Mouse (Mus musculus) neural tube, embryonic 11.5 days (tissue): ENCODE measurements around the gene Rhog. TPM values are rescaled to one million over a fixed set of nuclear protein-coding genes. Genes with fewer than 3 reads are reported as not detected.

ENCODE experiments used
- ATAC-seq: fragments of 200-750 bp; cut with Nextera tagmentation; 2 replicates; pipeline ENCODE4 v1.8.0; 2017; ENCODE audit warnings: moderate number of reproducible peaks, mild to moderate bottlenecking, moderate TSS enrichment, moderate library complexity; ENCODE audit not compliant: insufficient read depth, low FRiP score, low TSS enrichment
- DNase-seq: peaks from one replicate; pipeline ENCODE4 v3.0.0-alpha.2; 2015; ENCODE audit warnings: low spot score
- H3K27ac ChIP-seq: fragments of 300-500 bp; sonication (generic); 2 replicates; pipeline ENCODE4 v1.5.1; 2014; ENCODE audit warnings: low read depth, mild to moderate bottlenecking, low read length
- H3K27me3 ChIP-seq: fragments of 300-500 bp; sonication (generic); 2 replicates; pipeline ENCODE4 v1.6.1; 2014; ENCODE audit warnings: mild to moderate bottlenecking, low read length, mixed read lengths; ENCODE audit not compliant: control insufficient read depth, insufficient read depth
- H3K36me3 ChIP-seq: fragments of 300-500 bp; sonication (generic); 2 replicates; pipeline ENCODE4 v1.6.1; 2014; ENCODE audit warnings: mild to moderate bottlenecking, low read length, moderate library complexity, mixed read lengths; ENCODE audit not compliant: control insufficient read depth, insufficient read depth
- H3K4me1 ChIP-seq: fragments of 300-500 bp; sonication (generic); 2 replicates; pipeline ENCODE4 v1.6.1; 2014; ENCODE audit warnings: low read length, mixed read lengths; ENCODE audit not compliant: control insufficient read depth, insufficient read depth
- H3K4me2 ChIP-seq: fragments of 300-500 bp; sonication (generic); 2 replicates; pipeline ENCODE4 v1.6.1; 2014; ENCODE audit warnings: low read depth, mild to moderate bottlenecking, moderate library complexity
- H3K4me3 ChIP-seq: fragments of 300-500 bp; sonication (generic); 2 replicates; pipeline ENCODE4 v1.5.1; 2014; ENCODE audit warnings: low read depth, low read length
- H3K9ac ChIP-seq: fragments of 300-500 bp; sonication (generic); 2 replicates; pipeline ENCODE4 v1.6.1; 2014; ENCODE audit warnings: mild to moderate bottlenecking, low read length
- H3K9me3 ChIP-seq: fragments of 300-500 bp; sonication (generic); 2 replicates; pipeline ENCODE4 v1.6.1; 2016; ENCODE audit warnings: low read length; ENCODE audit not compliant: control insufficient read depth
- WGBS: fragments of 180-500 bp; shearing (Covaris S2); extraction: QIAGEN DNeasy Blood & Tissue Kit; methylation state at CpG from one replicate; pipeline ENCODE4 v1.1.7; 2014; 5-methylcytosine and 5-hydroxymethylcytosine counted together
- polyA plus RNA-seq: library from polyadenylated mRNA; unstranded; fragments of >200 nt; fragmentation: Nextera tagmentation; extraction: Ambion mirVana; gene quantifications from 2 replicates; pipeline ENCODE4 v1.2.1, GENCODE M21; 2014

Rhog gene
- polyA plus RNA-seq, 1 experiment from 2014 or later: 38.8 TPM

DNA sequence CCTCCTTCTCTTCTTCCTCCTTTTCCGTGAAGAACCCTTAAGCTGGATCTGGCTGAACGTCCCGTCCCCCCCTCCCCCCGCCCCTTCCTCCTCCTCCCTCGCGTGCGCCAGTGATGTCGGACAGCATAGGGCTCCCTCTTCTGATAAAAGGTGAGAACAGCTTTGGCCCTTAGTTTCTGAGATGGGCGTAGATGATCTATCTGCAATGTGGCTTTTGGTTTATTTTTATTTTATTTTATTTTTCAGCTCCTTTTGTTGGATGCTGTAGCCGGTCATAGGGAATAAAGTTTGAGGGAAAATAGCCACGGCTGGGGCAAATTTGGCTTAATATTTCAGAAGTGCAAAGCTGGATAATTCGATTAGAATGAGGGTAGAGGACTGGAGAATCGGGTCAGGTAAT, 33.5 kb downstream of the Rhog start:
- Histone ChIP-seq H3K4me1 (no peaks in the 10 kb centered on the region), H3K9me3 (no peaks in the 10 kb centered on the region), H3K9ac (no peak overlapping the region), H3K4me3 (peak overlapping the region; percentile 57), H3K27ac (no peak overlapping the region), H3K36me3 (no peaks in the 10 kb centered on the region), H3K27me3 (no peaks in the 10 kb centered on the region), H3K4me2 (peak overlapping the region; percentile 87)
- 1% methylated on average over 6 of the region's 13 CpGs for WGBS
- peak; percentile 79 for ATAC-seq
- peak; percentile 68 for DNase-seq

DNA sequence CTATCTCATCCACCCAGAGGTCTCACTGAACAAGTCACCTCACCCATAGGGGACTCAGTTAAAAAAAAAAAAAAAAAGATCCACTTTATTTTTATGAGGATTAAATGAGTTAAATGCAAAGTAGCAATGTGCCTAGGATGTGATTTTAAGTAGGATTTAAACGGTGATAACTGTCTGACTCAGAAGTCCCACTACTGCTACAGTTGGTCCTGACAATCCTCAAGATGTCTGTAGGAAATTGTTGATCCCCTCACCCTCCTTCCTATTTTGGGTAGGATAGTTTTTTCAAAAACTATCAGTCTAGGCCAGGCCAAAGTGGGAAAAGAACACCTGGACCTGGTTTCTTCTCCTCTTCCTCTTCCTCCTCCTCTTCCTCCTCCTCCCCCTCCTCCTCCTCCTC, 34.0 kb downstream of the Rhog start:
- H3K27me3 ChIP-seq: no peaks in the 10 kb centered on the region
- no peak overlapping the region for H3K9ac ChIP-seq
- no peak overlapping the region for H3K4me2 ChIP-seq
- H3K27ac ChIP-seq: no peak overlapping the region
- no peaks in the 10 kb centered on the region for H3K9me3 ChIP-seq
- H3K36me3 ChIP-seq: no peaks in the 10 kb centered on the region
- no peaks in the 10 kb centered on the region for H3K4me1 ChIP-seq
- H3K4me3 ChIP-seq: no peak overlapping the region
- ATAC-seq: peak; percentile 36; the same call in 1 of the 2 replicates
- DNase-seq: no peak
- WGBS: 66% methylated on average over 1 of the region's 1 CpGs

DNA sequence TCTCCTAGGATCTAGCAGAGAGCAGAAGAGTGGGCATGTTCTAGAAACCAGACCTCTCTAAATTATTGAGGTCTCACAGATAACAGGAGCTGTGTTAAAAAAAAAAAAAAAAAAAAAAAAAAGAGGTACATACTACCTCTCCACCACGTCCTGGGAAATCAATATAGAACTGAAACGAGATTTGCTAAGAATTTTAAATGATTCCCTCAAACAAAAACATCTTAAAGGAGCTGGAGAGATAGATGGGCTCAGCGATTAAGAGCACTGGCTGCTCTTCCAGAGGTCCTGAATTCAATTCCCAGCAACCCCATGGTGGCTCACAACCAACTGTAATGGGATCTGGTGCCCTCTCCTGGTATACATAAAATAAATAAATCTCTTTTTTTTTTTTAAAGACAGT, 44.8 kb downstream of the Rhog start:
- ATAC-seq: no peak
- no peak overlapping the region for H3K27ac ChIP-seq
- H3K9me3 ChIP-seq: no peaks in the 10 kb centered on the region
- peak overlapping the region; percentile 47 for H3K4me2 ChIP-seq
- H3K4me1 ChIP-seq: peaks cover 9% of the 10 kb centered on the region; the same call in 1 of the 2 replicates
- no peak for DNase-seq
- peak overlapping the region; percentile 91 for H3K4me3 ChIP-seq
- no peaks in the 10 kb centered on the region for H3K27me3 ChIP-seq
- peak overlapping the region; percentile 52; the same call in 1 of the 2 replicates for H3K9ac ChIP-seq
- WGBS: 66% methylated on average over 3 of the region's 3 CpGs
- H3K36me3 ChIP-seq: no peaks in the 10 kb centered on the region

DNA sequence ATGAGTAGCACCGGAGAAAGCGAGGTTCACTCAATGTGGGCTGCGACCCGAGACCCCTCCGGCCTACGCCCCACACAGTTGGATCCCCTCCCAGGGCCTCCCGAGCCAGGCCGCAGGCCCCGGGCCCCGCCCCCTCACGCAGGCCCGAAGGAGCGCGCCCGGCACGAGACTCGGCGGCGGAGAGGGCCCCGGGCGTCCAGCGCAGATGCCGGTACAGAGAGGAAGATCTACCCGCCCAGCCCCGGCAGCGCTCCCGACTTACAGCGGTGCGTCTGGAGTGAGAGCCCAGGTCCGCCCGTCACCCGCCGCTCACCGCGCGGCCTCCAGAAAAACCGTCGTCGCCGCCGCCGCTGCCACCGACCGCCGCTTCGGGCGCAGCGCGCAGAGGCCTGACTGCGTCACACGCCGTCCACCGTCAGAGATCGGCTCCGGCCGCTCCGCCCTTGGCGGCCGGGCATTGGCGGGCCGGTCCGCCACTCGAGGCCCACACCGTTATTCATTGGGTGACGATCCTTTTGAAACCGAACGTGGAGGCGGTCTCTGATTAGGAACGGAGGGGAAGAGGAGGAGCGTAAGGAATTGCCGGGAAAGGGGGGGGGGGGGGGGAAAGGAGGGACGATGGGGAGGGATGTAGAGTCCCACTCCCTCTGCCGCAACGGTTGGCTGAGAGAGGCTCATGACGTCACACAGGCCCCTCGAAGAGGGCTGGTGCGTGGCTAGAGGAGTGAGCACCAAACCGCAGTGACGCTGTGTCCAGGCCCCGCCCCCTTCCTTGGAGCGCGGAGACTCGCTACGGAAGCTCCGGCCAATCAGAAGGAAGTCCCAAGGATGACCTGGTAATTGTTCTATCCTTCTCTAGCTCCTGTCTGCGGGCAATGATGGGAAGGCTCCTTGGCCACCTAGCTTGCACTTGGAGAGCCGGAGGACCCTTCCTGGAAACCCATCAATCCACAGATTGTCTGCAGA, 45.8 kb downstream of the Rhog start, which contains the start of the genes Nup98 and Pgap2:
Gene Nup98 (minus strand): TSS at position 421 of the 966 bp plus-strand sequence.
Gene Pgap2 (plus strand): TSS at position 453 of the 966 bp plus-strand sequence.
- no peaks in the 10 kb centered on the region for H3K27me3 ChIP-seq
- DNase-seq: peak; percentile 99
- peaks cover 9% of the 10 kb centered on the region; the same call in 1 of the 2 replicates for H3K4me1 ChIP-seq
- H3K36me3 ChIP-seq: no peaks in the 10 kb centered on the region
- peak within 1 kb of the TSS; percentile 82 for H3K27ac ChIP-seq
- H3K4me3 ChIP-seq: peak within 1 kb of the TSS; percentile 91
- ATAC-seq: peak; percentile 99
- under 1% methylated on average over 71 of the region's 87 CpGs for WGBS
- H3K9me3 ChIP-seq: no peaks in the 10 kb centered on the region
- peak within 1 kb of the TSS; percentile 60 for H3K4me2 ChIP-seq
- peak within 1 kb of the TSS; percentile 79 for H3K9ac ChIP-seq

DNA sequence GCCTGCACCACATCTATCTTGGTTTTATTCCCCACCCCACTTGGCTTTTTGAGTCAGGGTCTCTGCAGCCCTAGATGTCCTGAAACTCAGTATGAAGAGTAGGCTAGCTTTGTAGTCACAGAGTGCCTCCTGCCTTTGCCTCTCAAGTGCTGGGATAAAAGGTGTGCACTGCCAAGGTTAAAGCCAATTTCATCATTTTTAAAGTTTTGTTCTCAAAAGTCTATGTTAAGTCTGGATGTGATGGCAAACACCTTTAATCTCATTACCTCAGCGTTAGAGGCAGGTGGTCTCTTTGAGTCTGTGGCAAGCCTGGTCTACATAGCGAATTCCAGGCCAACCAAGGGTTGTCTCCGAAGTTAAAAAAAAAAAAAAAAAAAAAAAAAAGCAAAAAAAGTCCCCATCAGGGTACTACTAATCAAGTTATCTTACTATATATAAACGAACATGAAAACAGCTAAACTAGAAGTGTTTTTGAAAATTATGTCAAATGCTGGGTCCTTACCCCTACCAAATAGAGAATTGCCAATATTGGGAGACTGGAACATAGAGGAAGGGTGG, 47.0 kb downstream of the Rhog start:
- Histone ChIP-seq H3K4me3 (peak overlapping the region; percentile 91), H3K27ac (no peak overlapping the region)

DNA sequence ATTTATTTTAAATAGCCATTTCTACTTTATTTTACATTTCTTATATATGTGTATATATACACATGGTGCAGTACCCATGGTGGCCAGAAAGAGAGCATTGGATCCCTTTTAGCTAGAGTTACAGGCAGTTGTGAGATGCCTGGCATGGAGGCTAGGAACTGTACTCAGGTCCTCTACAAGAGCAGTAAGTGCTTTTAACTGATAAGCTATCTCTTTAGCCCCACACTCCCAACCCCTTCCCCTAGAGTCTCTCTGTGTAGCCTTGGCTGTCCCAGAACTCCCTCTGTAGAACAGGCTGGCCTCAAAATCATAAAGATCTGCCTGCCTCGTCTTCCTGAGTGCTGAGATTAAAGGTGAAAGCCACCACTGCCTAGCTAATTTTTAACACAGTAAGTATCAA, 50.2 kb downstream of the Rhog start:
- no peaks in the 10 kb centered on the region for H3K27me3 ChIP-seq
- no peak overlapping the region for H3K4me3 ChIP-seq
- H3K4me2 ChIP-seq: no peak overlapping the region
- DNase-seq (no peak), ATAC-seq (no peak)
- peaks cover 9% of the 10 kb centered on the region; the same call in 1 of the 2 replicates for H3K4me1 ChIP-seq
- no peak overlapping the region for H3K9ac ChIP-seq
- no peaks in the 10 kb centered on the region for H3K9me3 ChIP-seq
- 97% methylated on average over 1 of the region's 1 CpGs for WGBS
- H3K27ac ChIP-seq: no peak overlapping the region
- H3K36me3 ChIP-seq: no peaks in the 10 kb centered on the region

More for the DNA sequence above, 47.0 kb downstream of the Rhog start:
- Histone ChIP-seq H3K4me2 (peak overlapping the region; percentile 60), H3K9me3 (no peaks in the 10 kb centered on the region), H3K4me1 (peaks cover 9% of the 10 kb centered on the region; the same call in 1 of the 2 replicates), H3K36me3 (no peaks in the 10 kb centered on the region), H3K9ac (peak overlapping the region; percentile 79; the same call in 1 of the 2 replicates), H3K27me3 (no peaks in the 10 kb centered on the region)
- WGBS: 57% methylated on average over 4 of the region's 4 CpGs
- ATAC-seq (no peak), DNase-seq (no peak)

DNA sequence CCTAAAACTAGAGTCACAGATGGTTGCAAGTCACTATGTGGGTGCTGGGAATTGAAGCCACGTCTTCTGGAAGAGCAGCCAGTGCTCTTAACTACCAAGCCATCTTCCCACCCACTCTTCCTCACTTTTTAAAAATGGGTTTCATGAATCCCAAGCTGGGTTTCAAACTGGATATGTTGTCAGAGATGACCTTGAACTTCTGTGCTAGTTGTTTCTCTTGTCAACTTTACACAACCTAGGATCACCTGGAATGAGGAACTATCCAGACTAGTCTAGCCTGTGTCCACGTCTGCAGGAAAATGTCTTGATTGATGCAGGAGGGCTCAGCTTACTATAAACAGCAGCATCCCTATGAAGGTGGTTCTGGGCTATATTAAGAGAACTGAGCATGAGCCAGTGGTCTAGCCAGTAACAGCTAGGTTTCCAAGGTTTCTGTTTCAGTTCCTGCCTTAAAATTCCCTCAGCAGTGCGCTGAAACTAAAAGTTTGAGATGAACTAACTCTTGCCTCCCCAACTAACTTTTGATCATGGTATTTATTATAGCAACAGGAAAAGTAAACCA, 51.5 kb downstream of the Rhog start:
- ATAC-seq (no peak), DNase-seq (no peak)
- no peak overlapping the region for H3K27ac ChIP-seq
- H3K4me1 ChIP-seq: peaks cover 9% of the 10 kb centered on the region; the same call in 1 of the 2 replicates
- H3K9ac ChIP-seq: no peak overlapping the region
- no peak overlapping the region for H3K4me2 ChIP-seq
- H3K4me3 ChIP-seq: no peak overlapping the region
- 90% methylated on average over 3 of the region's 3 CpGs for WGBS
- no peaks in the 10 kb centered on the region for H3K36me3 ChIP-seq
- H3K27me3 ChIP-seq: no peaks in the 10 kb centered on the region
- no peaks in the 10 kb centered on the region for H3K9me3 ChIP-seq

DNA sequence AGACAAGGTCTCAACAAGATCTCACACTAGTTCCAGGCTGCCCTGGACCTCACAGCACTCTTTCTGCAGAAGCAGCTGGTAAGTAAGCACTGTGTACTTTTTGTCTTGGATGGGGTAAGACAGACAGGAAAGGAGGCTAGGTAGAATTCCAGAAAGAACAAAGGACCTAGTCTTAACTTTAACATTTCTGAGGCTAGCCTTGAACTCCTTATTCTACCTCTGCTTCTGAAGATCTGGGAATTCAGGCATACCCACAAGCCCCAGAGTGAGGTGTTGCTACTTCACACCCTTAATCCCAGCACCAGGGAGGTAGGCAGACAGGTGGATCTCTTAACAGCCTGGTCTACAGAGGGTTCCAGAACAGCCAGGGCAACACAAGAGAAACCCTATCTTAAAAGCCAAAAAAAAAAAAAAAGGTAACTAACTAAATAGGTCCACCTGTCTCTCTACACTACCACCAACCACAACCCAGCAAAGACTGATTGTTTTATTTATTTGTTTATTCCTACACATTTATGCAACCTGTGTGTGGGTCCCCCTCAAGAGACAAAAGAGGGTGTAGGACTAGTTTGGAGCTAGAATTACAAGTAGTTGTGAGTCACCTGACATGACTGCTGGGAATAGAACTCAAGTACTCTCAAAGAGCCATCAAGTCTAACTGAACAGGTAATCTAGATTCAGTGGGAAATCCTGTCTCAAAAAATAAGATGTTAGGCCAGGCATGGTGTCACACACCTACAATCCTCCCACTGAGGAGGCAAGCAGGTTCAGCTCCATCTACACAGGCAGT, 54.7 kb downstream of the Rhog start:
- Histone ChIP-seq H3K4me2 (no peak overlapping the region), H3K27ac (no peak overlapping the region), H3K27me3 (no peaks in the 10 kb centered on the region), H3K4me1 (no peaks in the 10 kb centered on the region), H3K9ac (no peak overlapping the region), H3K4me3 (no peak overlapping the region), H3K9me3 (no peaks in the 10 kb centered on the region), H3K36me3 (no peaks in the 10 kb centered on the region)
- ATAC-seq: no peak
- no peak for DNase-seq
